Mouse (Mus musculus) brain, embryonic 18.5 days (tissue): ENCODE measurements around the gene Vmn1r16.
"Not testable (repeated sequence)": the region's sequence is repeated elsewhere in the genome, so short reads cannot be mapped to it uniquely, and the experiment has no call there.

Source experiments
- DNase-seq: peaks from one replicate; pipeline ENCODE4 v3.0.0-alpha.2; 2012; ENCODE audit warnings: low read depth, low spot score

The Vmn1r16 gene

DNA sequence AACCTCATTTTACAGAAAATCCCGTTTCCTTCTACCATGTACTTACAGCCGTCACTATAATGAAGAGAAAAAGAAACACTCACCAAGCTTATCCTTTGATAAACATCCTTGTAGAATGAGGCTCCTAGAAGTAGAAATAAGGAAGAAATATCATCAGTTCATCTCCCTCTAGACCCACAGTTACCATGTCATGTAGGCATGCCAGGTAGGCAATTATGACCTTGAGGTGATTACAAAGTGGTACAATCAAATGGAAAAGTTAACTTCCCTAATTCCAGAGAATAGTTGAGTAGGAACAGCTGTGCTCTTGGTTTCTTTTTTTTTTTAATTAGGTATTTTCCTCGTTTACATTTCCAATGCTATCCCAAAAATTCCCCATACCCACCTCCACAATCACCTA lies at the start of gene Vmn1r16:
Gene Vmn1r16 (minus strand): TSS at position 101 of the 400 bp plus-strand sequence.
- DNase-seq, result no peak

DNA sequence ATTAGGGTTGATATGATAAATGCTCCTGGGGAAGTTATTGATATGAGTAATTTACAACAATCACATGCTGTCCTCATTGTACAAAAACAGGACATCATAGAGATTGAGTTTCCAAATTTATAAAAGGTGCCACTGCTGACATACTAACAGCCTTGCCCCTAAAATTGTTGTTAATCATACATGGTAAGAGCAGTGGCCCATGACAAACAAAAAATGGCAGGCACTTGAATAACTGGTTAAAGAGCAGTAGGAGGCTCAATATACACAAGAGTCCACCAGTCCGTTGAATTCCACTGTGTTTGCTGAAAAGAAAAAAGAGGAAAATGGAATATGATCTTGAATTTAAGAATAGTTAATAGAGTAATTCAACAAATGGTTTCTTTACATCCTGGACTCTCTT lies 38.2 kb upstream of the Vmn1r16 start:
- DNase-seq, result no peak

DNA sequence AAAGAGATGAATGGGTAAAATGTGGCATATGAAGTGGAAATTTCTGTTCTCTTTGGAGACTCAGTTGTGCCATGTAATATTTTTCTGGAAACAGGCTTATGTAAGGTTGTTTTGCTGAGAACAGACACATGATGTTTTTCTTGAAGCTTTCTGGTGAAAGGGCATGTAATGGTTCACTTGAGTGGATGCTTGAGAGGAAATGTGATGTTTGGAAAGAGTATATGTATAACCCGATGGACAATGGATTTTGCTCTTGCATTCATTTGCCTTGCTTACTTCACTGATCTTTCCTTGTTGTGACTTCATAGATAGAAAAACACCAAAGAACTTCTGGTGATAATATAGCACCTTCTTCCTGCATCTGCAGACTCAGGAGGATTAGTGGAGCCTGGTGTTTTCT lies 36.6 kb upstream of the Vmn1r16 start:
- not testable (repeated sequence) for DNase-seq

DNA sequence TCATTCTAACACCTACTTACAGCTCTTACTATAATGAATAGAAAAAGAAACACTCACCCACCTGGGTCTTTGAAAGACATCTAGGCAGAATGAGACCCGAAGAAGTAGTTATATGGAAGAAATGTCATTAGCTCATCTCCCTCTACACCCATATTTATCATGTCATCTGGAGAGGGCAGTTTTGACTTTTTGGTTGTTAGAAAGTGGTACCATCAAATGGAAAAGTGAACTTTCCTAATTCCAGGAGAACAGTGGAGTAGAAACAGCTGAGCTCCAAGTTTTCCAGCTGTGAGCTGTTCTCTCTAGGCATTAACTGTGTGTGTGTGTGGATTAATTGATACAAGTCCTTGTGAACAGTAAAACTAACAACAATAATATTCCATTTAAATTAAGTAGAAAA lies 34.3 kb upstream of the Vmn1r16 start, which contains the start of gene Vmn1r17:
Gene Vmn1r17 (minus strand): TSS at position 101 of the 400 bp plus-strand sequence.
- DNase-seq, result no peak

DNA sequence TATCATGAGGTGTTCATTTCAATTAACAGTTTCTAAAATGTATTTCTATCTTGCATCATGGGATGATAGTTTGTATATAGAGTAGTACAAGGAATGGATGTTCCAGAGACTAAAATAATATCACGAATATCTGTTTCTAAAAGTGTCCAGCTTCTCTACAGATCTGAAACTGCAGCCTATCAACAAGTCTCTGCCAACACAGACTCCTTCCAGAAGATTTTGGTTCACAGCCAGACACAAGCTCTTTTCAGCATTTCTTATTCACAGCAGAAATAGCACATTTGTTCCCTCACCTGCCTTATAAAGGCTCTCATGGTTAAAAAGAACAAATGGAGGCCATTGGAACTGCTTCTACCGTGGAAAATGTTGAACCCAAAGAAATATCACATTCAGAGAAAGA lies 27.6 kb upstream of the Vmn1r16 start:
- DNase-seq, result no peak

DNA sequence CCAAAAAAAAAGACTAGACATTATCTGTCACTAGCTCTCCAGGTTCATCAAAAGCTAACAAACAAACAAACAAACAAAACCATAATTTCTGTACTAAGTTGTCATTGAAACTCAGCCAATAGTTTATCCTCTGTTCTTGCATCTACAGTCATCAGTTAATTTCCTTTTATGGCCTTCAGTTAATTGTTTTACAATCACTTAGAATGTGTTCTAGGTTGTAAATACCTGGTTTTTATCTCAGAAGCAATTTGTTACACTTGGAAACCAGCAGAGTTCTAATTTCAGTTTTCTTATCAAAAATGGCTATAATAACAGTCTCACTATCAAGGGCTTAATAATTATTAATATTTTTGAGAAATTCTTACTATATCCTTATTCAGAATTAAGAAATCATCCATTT lies 3.1 kb downstream of the Vmn1r16 start:
- no peak for DNase-seq

DNA sequence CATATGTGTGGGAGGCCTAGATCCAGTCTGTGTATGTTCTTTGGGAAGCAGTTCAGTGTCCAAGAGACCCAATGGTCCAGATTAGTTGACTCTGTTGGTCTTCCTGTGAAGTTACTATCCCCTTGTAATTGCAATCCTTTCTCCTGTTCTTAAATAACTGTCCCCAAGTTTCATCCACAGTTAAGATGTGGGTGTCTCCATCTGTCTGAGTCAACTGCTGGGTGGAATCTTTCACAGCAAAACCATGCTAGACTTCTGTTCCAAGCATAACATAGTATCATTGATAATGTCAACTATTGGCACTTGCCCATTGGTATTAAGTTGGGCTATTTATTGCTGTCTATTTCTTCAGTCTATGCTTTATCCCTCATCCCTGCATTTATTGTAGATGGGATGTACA lies 50.3 kb downstream of the Vmn1r16 start:
- DNase-seq, result no peak

DNA sequence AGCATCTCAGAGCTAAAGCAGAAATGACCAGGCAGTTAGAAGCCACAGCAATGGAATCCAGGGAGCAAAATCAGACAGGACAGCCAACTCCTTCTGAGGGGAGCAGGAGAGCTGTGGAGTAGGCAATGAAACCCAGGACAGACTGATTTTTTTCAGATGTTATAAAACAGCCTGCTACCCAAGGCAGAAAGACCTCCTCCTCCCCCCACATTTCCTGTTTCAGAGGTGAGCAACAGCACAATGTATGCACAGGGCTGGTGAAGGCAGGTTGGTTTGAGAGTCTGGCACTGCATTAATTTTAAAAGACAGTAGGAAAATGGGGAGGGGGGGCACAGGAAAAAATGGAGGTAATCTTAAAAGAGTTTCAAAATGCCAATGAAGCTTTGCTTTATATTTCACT lies 56.8 kb downstream of the Vmn1r16 start:
- DNase-seq, result no peak

DNA sequence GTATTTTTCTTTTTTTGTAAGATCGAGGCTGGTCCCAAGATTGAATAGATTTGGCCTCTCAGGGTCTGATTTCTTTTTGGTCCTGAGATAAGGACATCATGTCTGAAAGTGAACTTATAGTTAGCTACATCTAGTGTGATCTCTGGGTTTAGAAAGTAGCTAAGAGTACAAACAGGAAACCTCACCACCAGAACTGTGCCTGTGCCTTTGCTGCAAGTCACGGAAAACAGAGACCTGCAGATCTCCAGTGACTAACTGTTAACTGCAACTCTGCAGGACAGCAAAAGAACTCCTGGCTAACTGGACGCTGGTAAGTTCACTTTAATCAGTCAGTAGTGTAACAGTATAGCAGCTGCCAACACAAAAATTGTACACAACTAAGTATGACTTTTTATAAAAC lies 57.4 kb downstream of the Vmn1r16 start:
- DNase-seq, result no peak
